Mouse (Mus musculus) ovary, postnatal 36 days (tissue): ENCODE data around the gene Srgap1.

ENCODE experiments used
- DNase-seq: peaks from one replicate; pipeline ENCODE4 v3.0.0; 2022; ENCODE audit warnings: low spot score, mixed read lengths

Srgap1 gene

DNA sequence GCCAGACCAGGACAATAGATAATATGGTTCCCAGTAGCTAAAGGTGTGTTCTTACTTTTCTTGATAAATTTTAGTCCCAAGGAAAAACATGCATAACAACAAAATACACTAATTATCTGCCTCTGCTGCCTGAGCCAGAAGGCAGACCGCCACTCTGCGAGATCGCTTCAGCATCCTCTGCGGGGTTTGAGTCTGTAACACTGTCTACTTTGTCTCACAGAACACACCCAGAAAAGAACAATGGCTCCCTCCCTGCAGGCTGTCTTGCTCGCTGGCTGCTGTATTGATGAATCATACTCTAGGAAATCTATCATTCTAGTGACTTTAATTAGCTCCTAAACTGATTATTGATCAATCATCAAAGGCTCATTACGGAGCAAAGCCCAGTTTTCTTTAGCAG is 164.7 kb downstream of the Srgap1 start:
- no peak for DNase-seq

DNA sequence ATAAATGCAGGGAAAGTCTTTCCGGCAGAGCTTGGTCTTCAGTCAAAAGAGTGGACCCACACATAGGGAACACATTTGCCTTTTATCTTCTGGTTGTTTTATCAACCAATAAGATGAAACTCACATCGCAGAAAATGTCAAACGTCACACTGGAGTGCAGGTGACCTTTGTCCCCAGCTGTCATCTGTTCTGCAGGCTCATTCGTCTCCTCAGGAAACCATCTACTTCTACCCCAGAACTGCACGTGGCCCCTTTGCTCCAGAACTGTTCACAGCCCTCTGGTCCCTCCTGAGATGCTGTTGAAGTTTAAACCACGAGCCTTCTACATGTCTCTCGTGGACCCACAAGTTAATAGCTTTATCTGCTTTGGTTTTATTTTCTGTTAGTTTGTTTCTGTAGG is 168.3 kb downstream of the Srgap1 start:
- DNase-seq: no peak

DNA sequence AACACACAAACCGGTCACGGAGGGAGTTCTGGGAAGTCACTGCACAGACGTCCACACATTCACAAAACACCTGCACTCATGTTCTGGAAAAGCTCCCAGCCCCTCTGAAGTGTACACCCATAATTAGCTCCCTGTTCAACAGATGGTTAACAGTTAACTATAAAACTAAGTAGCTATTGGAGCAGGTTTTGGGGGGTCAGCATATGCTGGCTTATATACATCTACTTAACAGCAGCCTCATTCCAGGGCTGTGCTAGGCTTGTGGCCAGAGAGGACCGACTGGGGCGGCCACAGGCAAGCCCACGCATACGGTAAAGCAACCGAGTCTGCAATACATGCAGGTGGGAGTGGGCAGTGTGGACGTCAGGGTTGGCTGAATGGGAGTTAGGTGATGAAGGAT is 169.2 kb downstream of the Srgap1 start:
- DNase-seq: no peak

DNA sequence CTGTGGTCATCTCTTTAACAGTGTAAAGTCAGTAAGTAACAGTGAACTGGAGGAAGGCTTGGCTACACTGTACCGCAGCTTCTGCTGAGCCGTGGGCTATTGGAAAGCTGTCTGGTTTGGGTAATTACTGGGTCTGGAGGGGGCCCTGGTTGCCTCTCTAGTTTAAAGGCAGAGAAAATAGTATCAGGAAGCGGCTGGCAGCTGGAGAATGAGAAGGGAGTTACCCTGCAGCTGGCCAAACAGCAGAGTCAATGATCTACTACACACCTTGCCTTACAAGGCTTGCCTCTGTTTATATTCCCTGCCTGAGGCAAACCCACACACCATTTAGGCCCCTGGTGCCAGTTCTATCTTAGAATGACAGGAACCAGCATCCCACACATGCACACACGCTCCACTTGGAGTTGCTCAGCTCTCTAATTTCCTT is 174.0 kb downstream of the Srgap1 start:
- DNase-seq: no peak

DNA sequence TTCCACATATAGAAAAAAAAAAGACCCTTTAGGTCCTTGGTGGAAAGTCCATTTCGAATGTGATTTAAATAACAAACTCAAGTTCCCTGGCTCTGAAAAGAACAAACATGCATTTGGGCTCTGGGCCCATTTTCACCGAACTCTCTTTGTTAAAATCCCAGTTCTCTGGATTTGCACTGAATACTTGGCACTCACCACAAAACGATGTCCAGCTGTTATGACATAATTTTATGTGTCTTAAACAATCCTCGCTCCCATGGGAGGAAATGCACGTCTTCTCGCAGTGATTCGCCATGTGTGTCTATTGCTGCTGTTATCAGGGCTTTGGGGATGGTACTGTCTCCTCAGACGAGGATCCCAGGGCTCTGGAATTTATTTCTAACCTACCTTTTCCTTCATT is 177.2 kb downstream of the Srgap1 start:
- DNase-seq: no peak

DNA sequence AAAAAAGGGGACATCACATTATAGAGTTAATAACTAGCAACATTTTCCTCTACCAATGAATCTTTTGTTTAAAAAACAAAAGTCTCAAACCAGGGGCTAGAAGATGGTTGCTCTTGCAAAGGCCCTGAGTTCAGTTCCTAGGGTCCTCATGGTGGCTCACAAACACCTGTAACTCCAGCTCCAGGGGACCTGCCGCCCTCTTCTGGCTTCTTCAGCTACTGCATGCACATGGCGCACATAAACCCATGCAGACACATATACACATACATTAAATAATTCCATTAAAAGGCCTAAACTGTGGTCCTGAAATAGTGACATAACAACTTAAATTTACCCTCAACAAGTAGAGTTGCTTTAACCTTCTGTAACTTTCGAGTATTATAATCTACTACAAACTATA is 178.9 kb downstream of the Srgap1 start:
- DNase-seq: no peak

DNA sequence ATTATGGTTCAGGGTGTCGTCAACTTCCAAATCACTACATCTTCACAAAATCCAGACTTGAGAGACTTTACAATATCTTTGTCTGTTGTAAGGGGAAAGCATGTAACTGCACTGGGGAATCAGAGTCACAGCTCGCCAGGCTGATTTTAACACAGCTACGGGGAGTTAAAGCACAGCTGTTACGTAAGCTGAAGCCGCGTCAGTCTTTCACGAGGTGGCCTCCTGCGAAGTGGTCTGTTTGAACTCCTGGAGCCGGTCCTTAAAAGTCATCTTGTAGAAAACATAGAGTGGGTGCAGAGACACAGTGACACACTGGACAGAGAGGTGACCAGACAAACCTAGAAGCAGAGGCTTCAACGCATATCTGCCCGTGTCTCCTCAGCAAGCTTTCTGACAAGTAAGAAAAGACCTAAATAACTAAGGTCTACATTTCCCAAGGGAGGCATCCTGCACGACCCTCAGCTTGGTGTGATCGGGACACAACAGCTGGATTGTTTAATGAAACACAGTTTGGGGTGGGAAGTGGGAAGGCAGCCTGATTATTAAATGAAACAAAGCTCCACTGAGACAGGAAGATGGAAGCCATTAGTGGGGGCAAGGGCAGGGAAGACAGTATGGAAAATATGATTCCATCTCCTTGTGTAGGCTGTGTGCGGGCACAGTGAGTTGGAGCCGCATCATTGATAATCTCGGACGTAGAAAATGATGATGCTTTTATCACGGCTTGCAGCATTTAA is 181.4 kb downstream of the Srgap1 start:
- no peak for DNase-seq

DNA sequence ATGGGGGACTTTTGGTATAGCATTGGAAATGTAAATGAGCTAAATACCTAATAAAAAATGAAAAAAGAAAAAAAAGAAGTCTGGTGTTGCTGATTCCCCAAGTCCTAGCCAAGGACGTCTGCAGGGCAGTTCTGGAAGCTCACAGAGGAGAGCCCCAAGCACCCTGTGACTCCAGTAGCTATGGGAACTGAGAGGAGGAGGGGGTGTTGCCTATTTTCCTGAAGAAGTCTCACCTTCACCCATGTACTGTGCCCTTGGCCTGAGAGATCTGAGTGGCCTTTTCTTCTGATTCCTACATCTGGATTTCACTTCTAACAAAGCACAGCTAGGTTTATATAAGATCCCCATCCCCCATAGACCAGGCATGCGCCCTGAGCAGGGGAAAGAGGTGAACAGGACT is 186.2 kb downstream of the Srgap1 start:
- DNase-seq: no peak

DNA sequence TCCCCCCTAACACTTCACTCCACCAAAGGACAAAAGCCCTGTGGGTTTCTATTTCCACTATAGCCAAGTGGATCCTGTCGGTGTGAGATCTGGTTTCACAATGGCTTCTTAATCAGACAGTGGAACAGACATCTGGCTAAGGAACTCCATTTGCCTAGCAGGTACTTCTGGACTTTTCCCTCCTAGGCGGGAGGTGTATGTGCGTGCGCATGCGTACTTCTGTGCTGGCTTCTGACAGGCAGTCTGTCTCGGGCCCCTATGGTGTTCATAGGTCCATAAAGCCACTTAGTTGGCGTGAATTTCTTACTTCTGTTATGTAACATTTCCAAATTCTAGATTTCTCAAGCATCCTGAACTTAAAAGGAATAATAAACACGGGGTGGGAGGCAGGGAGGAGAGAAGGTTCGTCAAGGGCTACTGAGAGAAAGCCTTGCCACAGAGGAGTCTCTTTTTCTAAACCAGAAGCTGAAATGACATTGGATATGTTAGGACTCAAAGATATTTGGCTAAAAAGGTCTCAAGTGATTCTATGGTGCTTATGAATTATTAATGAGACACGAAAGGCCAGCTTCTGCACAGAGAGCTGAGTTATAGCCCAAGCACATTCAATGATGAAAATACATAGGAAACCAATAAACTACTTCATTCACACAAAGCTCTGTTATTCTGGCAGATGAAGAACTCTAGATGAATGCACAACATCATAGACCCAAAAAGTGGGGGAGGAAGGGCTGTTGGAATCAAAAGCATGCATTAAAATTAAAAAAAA is 187.1 kb downstream of the Srgap1 start:
- no peak for DNase-seq

DNA sequence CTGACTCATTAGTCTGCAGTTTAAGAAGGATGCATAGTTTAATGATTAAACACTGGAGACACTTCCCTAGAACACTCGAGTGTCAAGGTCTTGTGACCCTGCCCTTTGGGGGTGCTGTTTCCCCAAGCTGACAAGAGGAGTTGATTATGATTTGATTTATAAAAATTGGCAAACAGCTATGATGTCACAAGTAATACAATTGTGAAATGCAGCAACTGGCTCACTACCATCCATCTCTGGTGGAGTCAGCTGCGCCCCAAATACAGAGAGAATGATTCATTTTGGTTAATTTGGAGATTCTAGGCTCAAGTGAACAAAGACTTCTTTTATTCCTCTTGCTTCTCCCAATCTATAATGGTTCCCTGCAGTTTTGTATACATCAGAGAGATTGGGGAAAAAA is 188.2 kb downstream of the Srgap1 start:
- no peak for DNase-seq

DNA sequence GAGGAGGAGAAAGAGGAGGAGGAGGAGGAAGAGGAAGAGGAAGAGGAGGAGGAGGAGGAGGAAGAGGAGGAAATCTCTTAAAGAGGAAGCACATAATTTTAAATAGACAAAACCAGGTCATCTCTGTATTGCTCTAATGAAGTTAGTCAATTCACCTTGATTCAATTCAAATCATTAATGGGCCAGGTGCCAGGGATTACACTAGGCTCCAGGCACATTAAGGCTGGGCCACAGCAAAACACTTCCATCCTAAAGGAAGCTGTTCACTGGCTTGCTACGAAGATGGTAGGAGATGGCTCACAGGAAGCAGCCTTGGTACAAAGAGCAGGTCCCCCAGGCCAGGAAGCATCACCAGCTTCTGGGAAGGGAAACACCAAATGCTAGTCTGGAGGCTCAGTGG is 189.0 kb downstream of the Srgap1 start:
- no peak for DNase-seq

DNA sequence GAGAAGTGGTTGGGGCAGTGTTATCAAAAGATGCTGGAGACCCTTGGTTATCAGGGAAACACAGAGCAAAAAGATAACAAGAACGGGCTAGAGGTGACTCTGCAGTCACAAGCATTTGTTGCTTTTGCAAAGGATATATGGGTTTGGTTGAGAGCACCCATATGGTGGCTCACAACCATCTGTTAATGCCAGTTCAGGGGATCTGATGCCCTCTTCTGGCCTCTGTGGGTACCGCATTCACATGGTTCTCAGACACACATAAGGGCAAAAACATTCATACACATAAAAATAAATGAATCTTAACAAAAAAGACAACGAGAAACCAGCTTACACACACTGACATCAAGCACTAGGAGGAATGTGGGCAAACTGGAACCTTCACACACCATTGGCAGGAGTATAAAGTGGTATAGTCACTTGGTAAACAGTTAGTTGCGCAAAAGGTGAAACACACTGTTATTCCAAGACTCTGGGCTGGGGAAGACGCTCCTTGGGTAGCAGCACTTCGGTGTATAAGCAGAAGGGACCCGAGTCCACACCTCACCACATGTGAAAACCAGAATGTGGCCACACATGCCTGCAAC is 191.2 kb downstream of the Srgap1 start:
- no peak for DNase-seq

DNA sequence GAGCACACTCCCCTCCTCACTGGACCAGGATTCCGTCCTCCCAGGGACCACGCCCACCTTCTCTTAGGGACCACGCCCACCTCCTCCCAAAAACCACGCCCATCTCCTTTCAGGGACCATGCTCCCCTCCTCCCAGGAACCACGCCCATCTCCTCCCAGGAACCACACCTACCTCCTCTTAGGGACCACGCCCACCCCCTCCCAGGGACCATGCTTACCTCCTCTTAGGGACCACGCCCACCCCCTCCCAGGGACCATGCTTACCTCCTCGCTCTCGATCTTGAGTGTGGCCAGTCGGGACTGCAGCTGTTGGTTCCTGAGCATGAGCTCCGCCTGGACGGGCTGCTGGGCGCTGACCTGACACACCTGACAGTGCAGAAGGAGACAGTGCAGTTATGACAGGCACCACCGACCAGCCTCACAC is 193.7 kb downstream of the Srgap1 start:
- DNase-seq: no peak

DNA sequence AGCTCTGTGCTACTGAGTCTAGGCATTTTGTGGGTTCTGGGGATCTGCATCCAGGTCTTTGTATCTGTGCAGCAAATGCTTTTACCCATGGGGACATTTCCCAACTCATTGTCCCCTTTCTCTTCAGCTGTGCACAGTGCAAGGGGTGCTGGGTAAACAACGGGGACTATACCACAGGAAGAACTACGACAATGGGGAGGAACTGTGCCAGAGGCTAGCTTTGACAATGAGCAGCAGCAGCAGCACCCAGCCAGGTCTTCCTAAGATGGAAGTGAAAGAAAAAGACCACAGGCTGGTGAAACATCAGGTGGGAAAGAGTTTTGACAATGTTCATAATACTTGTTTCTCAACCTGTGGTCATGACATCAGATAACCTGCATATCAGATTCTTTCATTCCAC is 197.6 kb downstream of the Srgap1 start:
- no peak for DNase-seq

DNA sequence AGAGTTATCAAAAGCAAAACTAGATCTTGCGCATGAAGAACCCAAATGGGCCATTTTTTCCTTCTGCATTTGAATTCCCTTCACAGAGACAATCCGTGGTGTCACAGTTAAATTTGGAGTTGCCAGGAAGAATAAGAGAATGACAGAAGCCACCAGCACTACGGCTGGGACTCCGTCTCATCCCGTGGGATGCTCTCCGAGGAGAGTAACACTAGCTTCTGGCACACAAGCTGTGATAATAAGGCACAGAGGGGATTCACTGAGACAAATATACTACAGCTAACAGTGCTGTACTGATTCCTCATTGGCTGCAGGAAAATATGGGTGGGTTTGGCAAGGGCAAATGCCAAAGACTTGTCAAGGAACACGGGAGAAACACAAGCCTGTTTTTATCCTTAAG is 201.4 kb downstream of the Srgap1 start:
- DNase-seq: no peak

DNA sequence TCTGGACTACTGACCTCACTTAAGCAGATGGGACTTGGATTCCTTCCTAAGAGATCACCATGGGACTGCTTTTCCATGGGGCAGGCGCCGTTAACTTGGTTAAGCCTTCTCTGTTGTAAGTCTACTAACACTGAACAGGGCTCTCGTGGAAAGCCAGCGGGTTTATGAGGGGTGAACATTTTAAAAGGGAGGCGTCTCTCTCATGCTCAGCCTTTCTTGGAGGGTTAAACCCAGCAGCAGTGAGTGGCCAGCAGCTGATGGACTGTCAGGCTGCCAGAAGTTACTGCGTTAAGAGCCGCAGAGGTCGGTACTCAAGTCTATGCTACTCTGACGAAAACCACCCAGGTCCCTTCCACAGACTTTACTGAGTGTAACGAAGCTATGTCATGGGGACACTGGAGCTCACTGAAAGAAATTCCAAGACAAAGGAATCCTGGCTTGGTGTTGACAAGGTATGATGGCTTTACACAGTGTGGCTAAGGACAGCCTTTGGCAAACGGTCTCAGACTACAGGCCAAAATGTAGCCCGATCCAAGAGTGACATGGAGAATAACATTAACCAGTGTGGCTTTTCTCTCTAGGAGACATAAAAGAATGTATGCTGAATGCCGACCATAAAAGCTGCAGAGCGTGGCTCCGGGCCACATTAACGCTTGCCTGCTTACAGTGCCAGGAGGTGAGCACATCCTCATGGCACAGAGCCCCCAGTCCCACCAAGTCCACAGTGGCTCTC is 209.8 kb downstream of the Srgap1 start:
- no peak for DNase-seq

DNA sequence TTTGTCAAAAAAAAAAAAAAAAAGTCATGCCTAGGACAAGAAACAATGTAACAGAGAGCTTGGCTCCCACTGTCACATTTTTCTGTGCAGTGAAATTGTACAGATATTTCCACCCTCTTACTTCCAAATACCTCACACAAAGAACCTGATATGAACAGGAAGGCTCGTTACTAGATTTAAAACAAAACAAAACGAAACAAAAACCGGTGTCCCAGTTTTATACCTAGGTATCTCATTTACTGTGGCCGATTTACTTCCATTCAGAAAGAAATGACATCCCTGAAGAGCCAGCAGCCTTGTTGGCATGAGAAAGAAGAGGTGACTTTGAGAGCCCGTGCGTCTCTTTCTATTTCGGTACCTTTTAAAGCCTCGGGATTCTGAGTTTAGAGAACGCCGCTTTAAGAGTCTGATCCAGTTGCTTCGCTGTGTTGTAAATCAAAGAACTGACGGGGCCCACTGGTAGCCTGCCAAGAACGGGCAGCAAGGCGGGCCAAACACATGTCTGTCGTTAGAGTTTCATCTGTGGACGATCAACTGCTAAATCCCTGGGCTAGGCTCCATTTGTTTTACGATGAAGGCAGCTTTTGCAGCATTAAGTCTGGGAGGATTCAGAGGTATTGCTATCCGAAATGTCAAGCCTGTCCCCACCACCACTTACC is 210.5 kb downstream of the Srgap1 start:
- peak; percentile 61 for DNase-seq

DNA sequence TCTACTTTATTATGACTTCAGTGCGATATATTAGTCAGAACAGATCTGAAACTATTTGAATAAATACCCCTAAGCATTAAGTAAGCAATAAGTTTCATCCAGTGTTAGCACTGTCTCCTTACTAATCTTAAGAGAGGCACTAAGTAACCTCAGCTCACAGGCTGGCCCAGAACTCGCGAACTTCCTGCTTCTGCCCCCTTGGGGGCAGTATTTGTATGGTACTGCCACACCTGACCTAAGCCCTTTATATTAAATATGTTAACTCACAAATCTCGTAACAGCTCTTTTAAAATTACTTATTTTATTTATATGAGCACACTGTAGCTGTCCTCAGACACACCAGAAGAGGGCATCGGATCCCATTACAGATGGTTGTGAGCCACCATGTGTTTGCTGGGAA is 213.7 kb downstream of the Srgap1 start:
- DNase-seq: no peak

DNA sequence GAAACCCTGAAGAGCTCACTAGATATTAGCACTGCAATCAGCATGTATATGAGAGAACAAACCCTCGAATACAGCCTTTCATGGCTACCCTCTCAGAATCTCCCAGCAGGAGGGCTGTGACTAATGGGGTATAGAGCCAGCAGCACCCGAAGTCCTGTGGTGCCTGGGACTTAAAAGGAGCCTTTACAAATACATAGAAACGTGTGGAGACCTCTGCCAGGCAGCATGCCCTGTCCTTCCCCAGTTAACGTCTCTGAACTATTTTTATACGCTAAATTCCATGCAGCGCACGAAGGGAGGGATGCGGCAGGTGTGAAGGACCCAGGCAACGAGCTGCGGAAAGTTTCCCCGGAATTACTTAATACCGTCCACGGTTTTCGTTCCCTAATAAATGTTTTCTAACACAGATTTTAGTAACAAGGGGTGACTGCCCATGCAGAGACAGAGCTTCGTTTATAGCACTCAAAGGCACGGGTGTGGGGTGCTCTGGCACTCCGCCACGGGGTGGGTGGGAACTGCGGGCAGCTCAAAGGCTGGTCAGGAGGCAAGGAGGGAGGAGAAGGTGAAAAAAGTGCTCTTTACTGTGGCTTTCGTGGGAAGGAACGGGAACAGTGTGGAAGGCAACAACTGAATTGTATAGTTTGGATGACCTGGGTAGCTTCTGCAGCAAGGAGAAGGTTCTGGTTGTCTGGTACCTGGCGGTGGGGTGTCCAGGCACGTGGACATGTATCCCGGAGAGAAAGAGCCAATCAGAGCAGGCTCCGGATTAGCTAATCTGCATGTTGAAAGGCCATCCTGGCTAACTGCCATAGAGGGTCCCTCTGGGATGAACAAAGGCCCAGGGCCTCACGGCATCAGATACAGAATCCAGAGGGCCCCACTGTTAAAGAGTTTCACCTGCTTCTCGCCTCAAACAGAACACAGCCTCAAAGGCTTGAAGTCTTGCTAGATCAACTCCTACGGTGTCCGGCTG is 216.5 kb downstream of the Srgap1 start:
- DNase-seq: no peak

DNA sequence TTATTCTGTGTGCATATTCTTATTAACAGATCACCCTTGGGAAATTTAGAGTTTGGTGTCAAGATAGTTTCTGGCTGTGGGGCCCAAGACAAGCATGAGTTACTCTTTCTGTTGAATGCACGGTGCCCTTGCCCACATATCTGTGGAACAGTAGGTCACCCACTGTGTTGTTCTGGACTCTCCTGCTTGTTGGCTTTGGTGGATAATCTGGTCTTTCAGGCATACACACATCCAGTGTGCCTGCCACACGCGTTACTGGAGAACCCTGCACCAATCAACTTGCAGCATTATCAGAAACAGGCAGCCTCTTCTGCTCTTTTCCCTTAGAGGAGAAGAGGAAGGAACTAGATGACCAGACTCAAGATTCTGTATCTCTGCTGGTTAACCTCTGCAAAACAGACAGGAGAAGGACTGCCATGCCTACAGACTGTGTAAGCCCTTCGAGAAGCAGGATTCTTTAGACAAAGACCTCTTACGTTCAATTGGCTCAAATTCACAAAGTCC is 217.3 kb downstream of the Srgap1 start:
- no peak for DNase-seq

DNA sequence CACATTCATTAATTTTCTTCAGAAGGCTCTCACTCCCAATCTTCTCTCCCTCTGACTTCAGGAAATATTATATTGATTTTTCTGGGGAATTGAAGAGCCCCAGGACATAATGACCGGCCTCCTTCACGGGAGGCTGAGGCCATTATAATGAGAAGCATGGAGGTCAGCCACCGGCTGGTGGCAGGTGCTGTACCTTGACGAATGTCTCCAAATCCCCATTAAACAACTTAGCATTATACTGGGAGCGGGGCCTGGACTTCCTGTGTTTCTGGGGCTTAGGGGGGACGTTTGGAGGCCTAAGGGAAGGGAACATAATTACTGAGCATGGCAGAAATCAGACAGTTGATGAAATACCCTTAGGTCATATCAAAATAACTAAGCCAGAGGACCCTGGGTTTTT is 218.1 kb downstream of the Srgap1 start:
- DNase-seq: no peak
